ENCODE assay signal across 24 mouse cellular contexts in genomic region chr1:31190237-31190866, GRCm38 (mm10). TPM values are rescaled to one million over a fixed set of nuclear protein-coding genes. Genes with fewer than 3 reads are reported as not detected.
DNase-seq lines count a peak whose midpoint lies in the region; ATAC-seq lines count a peak whose summit lies in the region.
"Had no signal": no experiment of that assay in that cellular context is flagged by ENCODE, and none has a peak within 500 bp of the region (broad histone marks: within the 10 kb centered on the region; RNA-seq: fewer than 3 reads in every experiment).

No protein-coding gene starts in this region.

- no peak overlapping the region for H3K27ac ChIP-seq in kidney, embryonic 14.5 days (ENCODE audit: low read depth, low read length)
- no peak overlapping the region for H3K27ac ChIP-seq in kidney, embryonic 16.5 days (ENCODE audit: low read length)
- H3K27ac ChIP-seq: embryonic facial prominence, embryonic 13.5 days; embryonic facial prominence, embryonic 15.5 days; forebrain, embryonic 10.5 days; forebrain, embryonic 12.5 days had no signal

- peak; percentile 93 for ATAC-seq in kidney, embryonic 14.5 days (ENCODE audit: low FRiP score, low TSS enrichment)
- peak; percentile 57; the same call in 1 of the 2 replicates for ATAC-seq in kidney, embryonic 16.5 days (ENCODE audit: low FRiP score, low TSS enrichment)
- ATAC-seq: forebrain, embryonic 14.5 days; forebrain, embryonic 16.5 days had no signal

- H3K36me3 ChIP-seq in kidney, embryonic 14.5 days (ENCODE audit: control insufficient read depth, insufficient read depth, low read length), result no peaks in the 10 kb centered on the region
- H3K36me3 ChIP-seq in kidney, embryonic 16.5 days (ENCODE audit: insufficient read depth, low read length), result no peaks in the 10 kb centered on the region
- H3K36me3 ChIP-seq: embryonic facial prominence, embryonic 13.5 days; embryonic facial prominence, embryonic 15.5 days; forebrain, embryonic 10.5 days; forebrain, embryonic 12.5 days had no signal

- H3K9me3 ChIP-seq in kidney, embryonic 14.5 days (ENCODE audit: control insufficient read depth, low read length), result no peaks in the 10 kb centered on the region
- H3K9me3 ChIP-seq in kidney, embryonic 16.5 days (ENCODE audit: low read length), result no peaks in the 10 kb centered on the region
- H3K9me3 ChIP-seq: embryonic facial prominence, embryonic 13.5 days; embryonic facial prominence, embryonic 15.5 days; forebrain, embryonic 10.5 days; forebrain, embryonic 12.5 days had no signal

- no peak overlapping the region for H3K9ac ChIP-seq in kidney, embryonic 14.5 days (ENCODE audit: low read depth, low read length)
- H3K9ac ChIP-seq in kidney, embryonic 16.5 days (replicated peaks; ENCODE audit: low read length), result no peak overlapping the region
- H3K9ac ChIP-seq: embryonic facial prominence, embryonic 13.5 days; embryonic facial prominence, embryonic 15.5 days; forebrain, embryonic 12.5 days had no signal

- H3K4me2 ChIP-seq in kidney, embryonic 14.5 days (replicated peaks; ENCODE audit: low read depth, low read length), result no peak overlapping the region
- no peak overlapping the region for H3K4me2 ChIP-seq in kidney, embryonic 16.5 days (replicated peaks; ENCODE audit: low read depth, low read length)
- H3K4me2 ChIP-seq: embryonic facial prominence, embryonic 13.5 days; embryonic facial prominence, embryonic 15.5 days; forebrain, embryonic 12.5 days had no signal

- H3K4me3 ChIP-seq in kidney, embryonic 14.5 days (ENCODE audit: low read length), result no peak overlapping the region
- H3K4me3 ChIP-seq in kidney, embryonic 16.5 days (ENCODE audit: low read length), result no peak overlapping the region
- H3K4me3 ChIP-seq: embryonic facial prominence, embryonic 13.5 days; embryonic facial prominence, embryonic 15.5 days; erythroblast, embryonic 14.5 days; forebrain, embryonic 10.5 days; forebrain, embryonic 12.5 days had no signal

- DNase-seq in kidney, postnatal 4 days, result no peak
- DNase-seq in kidney, postnatal 25 days, result no peak
- DNase-seq: adrenal gland, adult 2 months; adrenal gland, postnatal 10 days; adrenal gland, postnatal 25 days; cerebellum, adult 11 months; cerebellum, adult 18-20 months; cerebellum, adult 8-10 months; cerebellum, adult 9-11 months; cerebellum, postnatal 14 days; cerebellum, postnatal 36 days; embryo, embryonic 11 days had no signal

- WGBS in kidney, embryonic 14.5 days, result 45% methylated on average over 10 of the region's 10 CpGs
- 52% methylated on average over 10 of the region's 10 CpGs for WGBS in kidney, embryonic 16.5 days

- no peaks in the 10 kb centered on the region for H3K4me1 ChIP-seq in kidney, embryonic 14.5 days (ENCODE audit: control insufficient read depth, insufficient read depth, low read length)
- H3K4me1 ChIP-seq in kidney, embryonic 16.5 days (ENCODE audit: insufficient read depth, low read length), result no peaks in the 10 kb centered on the region
- H3K4me1 ChIP-seq: embryonic facial prominence, embryonic 13.5 days; embryonic facial prominence, embryonic 15.5 days; forebrain, embryonic 10.5 days; forebrain, embryonic 12.5 days had no signal

- H3K27me3 ChIP-seq in kidney, embryonic 14.5 days (ENCODE audit: control insufficient read depth, insufficient read depth, low read length), result no peaks in the 10 kb centered on the region
- no peaks in the 10 kb centered on the region for H3K27me3 ChIP-seq in kidney, embryonic 16.5 days (ENCODE audit: insufficient read depth, low read length)
- H3K27me3 ChIP-seq: embryonic facial prominence, embryonic 13.5 days; embryonic facial prominence, embryonic 15.5 days; forebrain, embryonic 12.5 days had no signal

RNA-seq across cellular contexts. Expression of gene Lgsn, which starts 14.2 kb away (rescaled TPM):
- polyA plus RNA-seq in kidney, embryonic 14.5 days (2014; fragmentation: Nextera tagmentation; extraction: Ambion mirVana), result not detected in 2 replicates
- not detected in 2 replicates for polyA plus RNA-seq in kidney, embryonic 16.5 days (2015; fragmentation: Nextera tagmentation; extraction: Ambion mirVana)
- polyA plus RNA-seq: adrenal gland, adult 2 months; brain, embryonic 14.5 days; C2C12; embryonic facial prominence, embryonic 11.5 days; embryonic facial prominence, embryonic 13.5 days; embryonic facial prominence, embryonic 15.5 days; erythroblast, embryonic 14.5 days; forebrain, embryonic 10.5 days; forebrain, embryonic 12.5 days; forebrain, embryonic 14.5 days; forebrain, embryonic 16.5 days had no signal

RNA-seq across cellular contexts. Expression of gene 4931428L18Rik, which starts 32.1 kb away (rescaled TPM):
- not detected in 2 replicates for polyA plus RNA-seq in kidney, embryonic 14.5 days (2014; fragmentation: Nextera tagmentation; extraction: Ambion mirVana)
- not detected in 2 replicates for polyA plus RNA-seq in kidney, embryonic 16.5 days (2015; fragmentation: Nextera tagmentation; extraction: Ambion mirVana)
- polyA plus RNA-seq: brain, embryonic 14.5 days; embryonic facial prominence, embryonic 11.5 days; embryonic facial prominence, embryonic 13.5 days; embryonic facial prominence, embryonic 15.5 days; erythroblast, embryonic 14.5 days; forebrain, embryonic 10.5 days; forebrain, embryonic 12.5 days; forebrain, embryonic 14.5 days; forebrain, embryonic 16.5 days had no signal

RNA-seq across cellular contexts. Expression of gene Pih1d3, which starts 32.3 kb away (rescaled TPM):
- polyA plus RNA-seq in kidney, embryonic 14.5 days (2014; fragmentation: Nextera tagmentation; extraction: Ambion mirVana), result not detected in 2 replicates
- not detected in 2 replicates for polyA plus RNA-seq in kidney, embryonic 16.5 days (2015; fragmentation: Nextera tagmentation; extraction: Ambion mirVana)
- polyA plus RNA-seq: adrenal gland, adult 2 months; brain, embryonic 14.5 days; C2C12; embryonic facial prominence, embryonic 11.5 days; embryonic facial prominence, embryonic 13.5 days; embryonic facial prominence, embryonic 15.5 days; erythroblast, embryonic 14.5 days; forebrain, embryonic 10.5 days; forebrain, embryonic 12.5 days; forebrain, embryonic 14.5 days; forebrain, embryonic 16.5 days had no signal
